ENCODE assay signal across 9 mouse cellular contexts in the genomic region with DNA sequence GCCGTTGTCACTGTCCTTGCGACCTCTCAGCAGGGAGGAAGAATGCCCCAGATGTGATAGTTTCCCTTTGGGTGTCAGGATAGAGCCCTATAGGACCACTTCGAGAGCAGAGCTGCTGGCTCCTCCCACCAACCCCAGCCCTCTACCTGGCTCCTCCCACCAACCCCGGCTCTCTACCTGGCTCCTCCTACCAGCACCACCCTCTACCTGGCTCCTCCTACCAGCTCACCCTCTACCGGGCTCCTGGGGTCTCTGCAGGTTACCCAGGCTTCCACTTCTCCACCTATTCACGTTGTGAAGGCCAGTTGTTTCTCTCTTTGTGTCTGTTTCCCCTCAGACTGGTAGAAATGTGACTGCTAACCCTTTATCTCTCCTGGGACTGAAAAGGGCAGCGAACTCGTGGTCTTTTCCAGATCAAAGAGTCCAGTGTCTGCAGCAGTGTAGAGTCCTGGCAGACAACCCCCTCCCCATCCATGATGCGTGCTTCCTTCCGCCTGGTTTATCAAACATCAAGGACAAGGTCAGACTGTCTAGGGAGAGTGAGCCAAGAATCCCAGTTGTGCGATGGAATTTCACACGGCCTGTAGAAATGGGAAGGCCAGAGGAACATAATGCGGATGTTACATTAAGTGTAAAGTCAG. TPM values are rescaled to one million over a fixed set of nuclear protein-coding genes. Genes with fewer than 3 reads are reported as not detected.
DNase-seq lines count a peak whose midpoint lies in the region; ATAC-seq and TF ChIP-seq lines count a peak whose summit lies in the region.
"Had no signal": no experiment of that assay in that cellular context is flagged by ENCODE, and none has a peak within 500 bp of the region (broad histone marks: within the 10 kb centered on the region; RNA-seq: fewer than 3 reads in every experiment).

No protein-coding gene starts in this region.

- peak; percentile 36 for DNase-seq in hindbrain, embryonic 10.5 days (ENCODE audit: low spot score)
- DNase-seq in hindbrain, embryonic 14.5 days (ENCODE audit: low spot score): no peak
- peak; percentile 8 for DNase-seq in brain, embryonic 14.5 days (ENCODE audit: low read depth)
- DNase-seq in lung, postnatal 14 days: peak; percentile 25
- peak; percentile 73 for DNase-seq in testis, postnatal 10 days (ENCODE audit: low spot score)
- no peak for DNase-seq in right cerebral cortex, adult 18-20 months
- DNase-seq in gastrocnemius, postnatal 10 days: no peak

- no peaks in the 10 kb centered on the region for H3K9me3 ChIP-seq in hindbrain, embryonic 10.5 days
- no peaks in the 10 kb centered on the region for H3K9me3 ChIP-seq in hindbrain, embryonic 14.5 days (ENCODE audit: control insufficient read depth, low read length)
- H3K9me3 ChIP-seq in kidney, embryonic 14.5 days (ENCODE audit: control insufficient read depth, low read length): no peaks in the 10 kb centered on the region
- H3K9me3 ChIP-seq: limb, embryonic 15.5 days had no signal

- H3K4me3 ChIP-seq in hindbrain, embryonic 10.5 days: peak overlapping the region; percentile 12; the same call in 1 of the 2 replicates
- H3K4me3 ChIP-seq in hindbrain, embryonic 14.5 days (replicated peaks; ENCODE audit: low read length): no peak overlapping the region
- H3K4me3 ChIP-seq in kidney, embryonic 14.5 days (ENCODE audit: low read length): no peak overlapping the region

- peaks cover 3% of the 10 kb centered on the region; the same call in 1 of the 2 replicates for H3K27me3 ChIP-seq in hindbrain, embryonic 10.5 days (ENCODE audit: insufficient read depth, poor library complexity, severe bottlenecking)
- H3K27me3 ChIP-seq in hindbrain, embryonic 14.5 days (ENCODE audit: control insufficient read depth, insufficient read depth, low read length): no peaks in the 10 kb centered on the region
- no peaks in the 10 kb centered on the region for H3K27me3 ChIP-seq in kidney, embryonic 14.5 days (ENCODE audit: control insufficient read depth, insufficient read depth, low read length)
- H3K27me3 ChIP-seq: limb, embryonic 15.5 days had no signal

- no peak for TF ChIP-seq CTCF in brain, embryonic 14.5 days (IDR thresholded peaks at IDR 0.05; ENCODE audit: borderline replicate concordance, extremely low read depth, insufficient read depth, insufficient read length)

- no peak overlapping the region for H3K9ac ChIP-seq in hindbrain, embryonic 14.5 days
- H3K9ac ChIP-seq in kidney, embryonic 14.5 days (ENCODE audit: low read depth, low read length): no peak overlapping the region

- TF ChIP-seq POLR2A in brain, embryonic 14.5 days (IDR thresholded peaks at IDR 0.05; ENCODE audit: borderline replicate concordance, extremely low read depth, insufficient read depth, insufficient read length, poor library complexity, severe bottlenecking): no peak

- no peaks in the 10 kb centered on the region for H3K36me3 ChIP-seq in hindbrain, embryonic 10.5 days
- no peaks in the 10 kb centered on the region for H3K36me3 ChIP-seq in hindbrain, embryonic 14.5 days (replicated peaks; ENCODE audit: control insufficient read depth, insufficient read depth)
- no peaks in the 10 kb centered on the region for H3K36me3 ChIP-seq in kidney, embryonic 14.5 days (ENCODE audit: control insufficient read depth, insufficient read depth, low read length)
- H3K36me3 ChIP-seq: limb, embryonic 15.5 days had no signal

- H3K4me2 ChIP-seq in hindbrain, embryonic 14.5 days (replicated peaks): no peak overlapping the region
- H3K4me2 ChIP-seq in kidney, embryonic 14.5 days (replicated peaks; ENCODE audit: low read depth, low read length): no peak overlapping the region; the same call in 1 of the 2 replicates

- peaks cover 23% of the 10 kb centered on the region for H3K4me1 ChIP-seq in hindbrain, embryonic 10.5 days (replicated peaks)
- peaks cover 9% of the 10 kb centered on the region; the same call in 1 of the 2 replicates for H3K4me1 ChIP-seq in hindbrain, embryonic 14.5 days (replicated peaks; ENCODE audit: control insufficient read depth, insufficient read depth, low read length)
- H3K4me1 ChIP-seq in kidney, embryonic 14.5 days (ENCODE audit: control insufficient read depth, insufficient read depth, low read length): peaks cover 13% of the 10 kb centered on the region; the same call in 1 of the 2 replicates

- WGBS in hindbrain, embryonic 10.5 days: 26% methylated on average over 13 of the region's 13 CpGs
- whole genome bisulfite sequencing in hindbrain, embryonic 14.5 days: 30% methylated on average over 13 of the region's 13 CpGs
- 26% methylated on average over 13 of the region's 13 CpGs for WGBS in kidney, embryonic 14.5 days

- H3K27ac ChIP-seq in hindbrain, embryonic 10.5 days: peak overlapping the region; percentile 90; the same call in 1 of the 2 replicates
- no peak overlapping the region for H3K27ac ChIP-seq in hindbrain, embryonic 14.5 days
- peak overlapping the region; percentile 82; the same call in 1 of the 2 replicates for H3K27ac ChIP-seq in kidney, embryonic 14.5 days (ENCODE audit: low read depth, low read length)

- no peak for ATAC-seq in hindbrain, embryonic 14.5 days (ENCODE audit: low FRiP score)
- ATAC-seq in kidney, embryonic 14.5 days (ENCODE audit: low FRiP score, low TSS enrichment): peak; percentile 41

RNA-seq across cellular contexts. Expression of a gene that starts 9.4 kb away (rescaled TPM):
- 177 and 215 TPM in 2 replicates for polyA plus RNA-seq in hindbrain, embryonic 10.5 days (2016; fragmentation: Nextera tagmentation; extraction: Ambion mirVana)
- polyA plus RNA-seq in hindbrain, embryonic 14.5 days (2014; fragmentation: Nextera tagmentation; extraction: Ambion mirVana): 354 and 373 TPM in 2 replicates
- 338 and 358 TPM in 2 replicates for polyA plus RNA-seq in brain, embryonic 14.5 days (2012; rRNA removed)
- 146 and 192 TPM in 2 replicates for polyA plus RNA-seq in kidney, embryonic 14.5 days (2014; fragmentation: Nextera tagmentation; extraction: Ambion mirVana)
- total RNA-seq in gastrocnemius, postnatal 10 days (2021): 100 to 1,000 TPM in 1 of 2 experiments, 10 to 100 TPM in 1; 98.8 to 104 TPM

RNA-seq across cellular contexts. Expression of a gene that starts 17.6 kb away (rescaled TPM):
- 38.7 and 41.6 TPM in 2 replicates for polyA plus RNA-seq in hindbrain, embryonic 10.5 days (2016; fragmentation: Nextera tagmentation; extraction: Ambion mirVana)
- 79.8 and 82.4 TPM in 2 replicates for polyA plus RNA-seq in hindbrain, embryonic 14.5 days (2014; fragmentation: Nextera tagmentation; extraction: Ambion mirVana)
- polyA plus RNA-seq in brain, embryonic 14.5 days (2012; rRNA removed): 61.5 and 80.8 TPM in 2 replicates
- 72.1 and 86.2 TPM in 2 replicates for polyA plus RNA-seq in kidney, embryonic 14.5 days (2014; fragmentation: Nextera tagmentation; extraction: Ambion mirVana)
- 1 to 10 TPM; 5.6 to 6.4 TPM for total RNA-seq in gastrocnemius, postnatal 10 days (2021)

Comparison
In these comparisons a context has a peak if more than half of its experiments do, and no peak if none do; other contexts are left out.
1. DNase-seq: peak in hindbrain, embryonic 10.5 days (single experiment), brain, embryonic 14.5 days (single experiment), lung, postnatal 14 days (single experiment) and testis, postnatal 10 days (single experiment); none in hindbrain, embryonic 14.5 days (single experiment), right cerebral cortex, adult 18-20 months (single experiment) and gastrocnemius, postnatal 10 days (single experiment).